Mouse (Mus musculus) CH12.LX (cell line): ENCODE data around the gene Acvr1. TPM values are rescaled to one million over a fixed set of nuclear protein-coding genes. Genes with fewer than 3 reads are reported as not detected.

Experiments
- DNase-seq: peaks from one replicate; pipeline ENCODE4 v3.0.0-alpha.2; 2013; ENCODE audit errors: extremely low read depth
- H3K27ac ChIP-seq: 2 replicates; pipeline ENCODE4 v1.5.1; 2012; ENCODE audit warnings: low read depth, mild to moderate bottlenecking, control low read depth, moderate library complexity; ENCODE audit not compliant: insufficient read depth
- H3K27me3 ChIP-seq: replicated peaks from 2 replicates; pipeline ENCODE3; 2012; ENCODE audit warnings: inconsistent platforms
- H3K36me3 ChIP-seq, 2 experiments: replicated peaks in 1 of 2; 2 replicates each; pipeline versions ENCODE3 to v1.6.1; 2012; ENCODE audit warnings: inconsistent platforms in 1 of 2, low read length in 1 of 2, mild to moderate bottlenecking in 1 of 2, mixed read lengths in 1 of 2, moderate library complexity in 1 of 2; ENCODE audit not compliant: control insufficient read depth in 1 of 2, insufficient read depth in 1 of 2
- H3K4me1 ChIP-seq, 2 experiments: 2 replicates each; pipeline ENCODE4 v1.6.1; 2012; ENCODE audit warnings: inconsistent platforms in 1 of 2, moderate library complexity in 1 of 2; ENCODE audit not compliant: insufficient read depth in 2 of 2, control insufficient read depth in 1 of 2
- H3K4me2 ChIP-seq: 2 replicates; pipeline ENCODE4 v1.6.1; 2012; ENCODE audit warnings: low read depth, mild to moderate bottlenecking, control low read depth; ENCODE audit not compliant: poor library complexity, insufficient read depth, severe bottlenecking
- H3K4me3 ChIP-seq, 3 experiments: fragments of 150-350 bp in 1 of 3; sonication (generic) in 1 of 3; replicated peaks in 1 of 3; 2 replicates each; pipeline versions ENCODE3 to v1.5.1; 2011 to 2012; ENCODE audit warnings: low read depth in 2 of 3, low read length in 2 of 3, mild to moderate bottlenecking in 2 of 3, moderate library complexity in 2 of 3, control low read depth in 1 of 3, improper control_type of control experiment in 1 of 3, inconsistent platforms in 1 of 3, mixed read lengths in 1 of 3; ENCODE audit not compliant: poor library complexity in 1 of 3
- H3K79me2 ChIP-seq: replicated peaks from 2 replicates; pipeline ENCODE4 v1.6.1; 2012; ENCODE audit warnings: mild to moderate bottlenecking, moderate library complexity; ENCODE audit not compliant: control insufficient read depth, poor library complexity, insufficient read depth, severe bottlenecking; ENCODE audit errors: extremely low read depth
- H3K9ac ChIP-seq: 2 replicates; pipeline ENCODE4 v1.6.1; 2012; ENCODE audit warnings: low read depth, mild to moderate bottlenecking, control low read depth, moderate library complexity; ENCODE audit not compliant: insufficient read depth
- H3K9me3 ChIP-seq: replicated peaks from 2 replicates; pipeline ENCODE3; 2012; ENCODE audit warnings: low read length, inconsistent platforms, mixed read lengths
- CHD1 ChIP-seq: IDR thresholded peaks from 2 replicates; pipeline ENCODE4 v1.6.1; 2012; ENCODE audit warnings: low read depth, low read length, improper control_type of control experiment, inconsistent platforms
- CHD2 ChIP-seq: IDR thresholded peaks from 2 replicates; pipeline ENCODE4 v1.6.1; 2011; ENCODE audit warnings: low read length, improper control_type of control experiment
- ELF1 ChIP-seq: IDR thresholded peaks from 2 replicates; pipeline ENCODE4 v1.6.1; 2014; ENCODE audit warnings: low read depth, mild to moderate bottlenecking, inconsistent platforms, low read length, improper control_type of control experiment
- HCFC1 ChIP-seq: IDR thresholded peaks from 2 replicates; pipeline ENCODE4 v1.6.1; 2012; ENCODE audit warnings: low read depth, mild to moderate bottlenecking, inconsistent platforms, low read length, improper control_type of control experiment
- IRF4 ChIP-seq: IDR thresholded peaks from 2 replicates; pipeline ENCODE4 v1.6.1; 2014; ENCODE audit warnings: low read depth, mild to moderate bottlenecking, inconsistent platforms, low read length, improper control_type of control experiment
- JUN ChIP-seq: IDR thresholded peaks from 2 replicates; pipeline ENCODE4 v1.6.1; 2011; ENCODE audit warnings: low read depth, mild to moderate bottlenecking, low read length, improper control_type of control experiment, moderate library complexity; ENCODE audit not compliant: insufficient read depth
- KAT2A ChIP-seq: IDR thresholded peaks from 2 replicates; pipeline ENCODE4 v1.6.1; 2012; ENCODE audit warnings: low read length, improper control_type of control experiment, inconsistent platforms; ENCODE audit not compliant: insufficient replicate concordance
- MAFK ChIP-seq: IDR thresholded peaks from 2 replicates; pipeline ENCODE4 v1.6.1; 2011; ENCODE audit warnings: low read length, improper control_type of control experiment; ENCODE audit not compliant: insufficient replicate concordance
- MYC ChIP-seq: IDR thresholded peaks from 2 replicates; pipeline ENCODE4 v1.6.1; 2011; ENCODE audit warnings: low read depth, mild to moderate bottlenecking, improper control_type of control experiment, low read length
- NELFE ChIP-seq: IDR thresholded peaks from 2 replicates; pipeline ENCODE4 v1.6.1; 2011; ENCODE audit warnings: low read depth, low read length, improper control_type of control experiment
- NRF1 ChIP-seq: IDR thresholded peaks from 2 replicates; pipeline ENCODE4 v1.6.1; 2014; ENCODE audit warnings: low read depth, mild to moderate bottlenecking, inconsistent platforms, low read length, improper control_type of control experiment, moderate library complexity
- PAX5 ChIP-seq: IDR thresholded peaks from 2 replicates; pipeline ENCODE4 v1.6.1; 2012; ENCODE audit warnings: low read length, inconsistent platforms, mixed read lengths
- POLR2A ChIP-seq: IDR thresholded peaks from 2 replicates; pipeline ENCODE4 v1.6.1; 2011; ENCODE audit warnings: low read depth, mild to moderate bottlenecking, improper control_type of control experiment, low read length
- RCOR1 ChIP-seq: conservative IDR thresholded peaks from 2 replicates; pipeline ENCODE4 v1.6.1; 2012; ENCODE audit warnings: low read depth, mild to moderate bottlenecking, inconsistent platforms, low read length, improper control_type of control experiment
- TBP ChIP-seq: conservative IDR thresholded peaks from 2 replicates; pipeline ENCODE4 v1.6.1; 2011; ENCODE audit warnings: low read depth, low read length, improper control_type of control experiment
- TCF12 ChIP-seq: IDR thresholded peaks from 2 replicates; pipeline ENCODE4 v1.6.1; 2014; ENCODE audit warnings: low read depth, mild to moderate bottlenecking, inconsistent platforms, low read length, improper control_type of control experiment
- USF1 ChIP-seq: IDR thresholded peaks from 2 replicates; pipeline ENCODE4 v1.6.1; 2014; ENCODE audit warnings: low read depth, mild to moderate bottlenecking, inconsistent platforms, low read length, improper control_type of control experiment
- ZKSCAN1 ChIP-seq: IDR thresholded peaks from 2 replicates; pipeline ENCODE4 v1.6.1; 2012; ENCODE audit warnings: low read depth, inconsistent platforms, low read length, improper control_type of control experiment, borderline replicate concordance
- dilution Hi-C: fragments of 300-500 bp; cut with MboI; formaldehyde crosslinking; loops from 2 replicates; pipeline ENCODE4 v1.14.3; 2020; ENCODE audit warnings: low sequenced_read_pairs; ENCODE audit not compliant: extremely low pct_unique_long_range_greater_than_20kb, extremely low pct_ligation_motif_present
- in situ Hi-C: fragments of 300-500 bp; cut with MboI; formaldehyde crosslinking; loops from 3 replicates; pipeline ENCODE4 v1.14.3; 2019; ENCODE audit warnings: low sequenced_read_pairs, low pct_ligation_motif_present, low pct_unique_long_range_greater_than_20kb, mixed read lengths
- polyA plus RNA-seq: library from polyadenylated mRNA; unstranded; fragments of >175 nt; gene quantifications from 2 replicates; pipeline ENCODE4 v1.2.1, GENCODE M21; 2012; ENCODE audit warnings: low read depth; ENCODE audit not compliant: insufficient read length
- total RNA-seq, 2 experiments: library from RNA; depleted of rRNA; stranded (reverse); fragments of 300-350 nt in 1 of 2; fragments of >200 nt in 1 of 2; gene quantifications; 2 replicates each; pipeline ENCODE4 v1.2.3; 2012 to 2014

Acvr1 gene
- total and polyA plus RNA-seq, 3 experiments = not detected

DNA sequence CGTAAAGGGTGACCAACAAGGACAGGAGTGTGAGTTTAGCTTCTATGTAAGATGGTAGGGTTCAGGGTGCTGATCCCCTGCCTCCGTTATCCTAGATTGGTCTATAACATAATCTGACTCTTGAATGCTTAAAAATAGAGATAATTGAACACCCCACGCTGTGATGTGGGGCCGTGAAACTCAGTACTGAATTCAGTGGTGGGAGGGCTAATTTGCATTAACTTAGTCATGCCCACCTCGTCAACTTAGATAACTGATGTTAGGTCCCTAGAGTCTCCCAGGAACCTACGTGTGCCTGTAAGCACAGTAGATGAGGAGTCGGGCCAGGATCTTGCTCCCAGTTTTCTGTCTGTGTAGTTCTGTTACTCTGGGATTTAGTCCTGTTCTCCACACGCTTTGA, 147.4 kb downstream of the Acvr1 start:
- TF ChIP-seq ELF1 = no peak
- no peak for TF ChIP-seq MYC
- no peak for TF ChIP-seq JUN
- TF ChIP-seq USF1 = no peak
- TF ChIP-seq NELFE = no peak
- TF ChIP-seq NRF1 = no peak
- TF ChIP-seq CHD1 = no peak
- TF ChIP-seq KAT2A = no peak
- TF ChIP-seq TBP = no peak
- TF ChIP-seq PAX5 = no peak
- no peak for TF ChIP-seq POLR2A
- no peak for TF ChIP-seq ZKSCAN1
- TF ChIP-seq CHD2 = no peak
- no peak for TF ChIP-seq TCF12
- no peak for TF ChIP-seq MAFK
- TF ChIP-seq IRF4 = no peak
- no peak for TF ChIP-seq RCOR1
- TF ChIP-seq HCFC1 = no peak
- TF ChIP-seq, all 38 proteins: peak for 0
- Histone ChIP-seq H3K79me2 (no peaks in the 10 kb centered on the region), H3K4me2 (peak overlapping the region; percentile 3; the same call in 1 of the 2 replicates), H3K27me3 (no peaks in the 10 kb centered on the region), H3K4me3 (no peak overlapping the region), H3K27ac (no peak overlapping the region), H3K36me3 (no peaks in the 10 kb centered on the region), H3K4me1 (peaks cover 4 to 17% of the 10 kb centered on the region in 2 experiments), H3K9ac (no peak overlapping the region), H3K9me3 (no peaks in the 10 kb centered on the region)
- in situ Hi-C loops = no loop called here
- dilution Hi-C loops = no loop called here
- DNase-seq = no peak

DNA sequence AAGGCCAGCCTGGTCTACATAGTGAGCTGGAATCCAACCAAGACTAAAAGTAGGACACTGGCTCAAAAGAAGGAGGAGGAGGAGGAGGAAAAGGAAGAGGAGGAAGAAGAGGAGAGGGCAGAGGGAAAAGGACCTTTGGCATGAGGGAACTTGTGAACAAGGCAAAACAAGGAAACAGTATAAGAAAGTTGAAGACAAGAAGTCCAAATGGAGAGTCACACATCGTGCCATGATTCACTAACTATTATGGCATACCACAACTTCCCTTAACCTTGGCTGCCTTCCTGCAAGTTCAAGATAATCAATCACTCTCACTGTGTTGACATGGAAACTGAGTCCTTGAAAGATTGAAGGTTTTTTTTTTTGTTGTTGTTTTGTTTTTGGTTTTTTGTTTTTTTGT, 148.8 kb downstream of the Acvr1 start:
- in situ Hi-C loops = no loop called here
- H3K36me3 ChIP-seq = no peaks in the 10 kb centered on the region

More for the DNA sequence above, 148.8 kb downstream of the Acvr1 start:
- Histone ChIP-seq H3K79me2 (no peaks in the 10 kb centered on the region), H3K9ac (no peak overlapping the region), H3K4me3 (no peak overlapping the region), H3K4me1 (peaks cover 1 to 12% of the 10 kb centered on the region in 2 experiments), H3K9me3 (no peaks in the 10 kb centered on the region), H3K27me3 (no peaks in the 10 kb centered on the region), H3K27ac (no peak overlapping the region), H3K4me2 (no peak overlapping the region)
- no peak for DNase-seq
- dilution Hi-C loops = no loop called here
- TF ChIP-seq TBP (no peak), ZKSCAN1 (no peak), RCOR1 (no peak), NELFE (no peak)
